Mouse (Mus musculus) yolk sac, embryonic 10.5 days (tissue): ENCODE data around the gene Trim59.
A peak's percentile ranks its signal among the peaks of the same experiment; 100 is the strongest.
"Not testable (repeated sequence)": the region's sequence is repeated elsewhere in the genome, so short reads cannot be mapped to it uniquely, and the experiment has no call there.

Source experiments
- DNase-seq: peaks from one replicate; pipeline ENCODE4 v3.0.0-alpha.2; 2017; ENCODE audit warnings: low spot score

Trim59 gene

GRCm38 (mm10) chr3:69044645-69045399, at the start of gene Trim59:
Trim59 (minus strand) TSS chr3:69044755.
- DNase-seq, result peak; percentile 92

GRCm38 (mm10) chr3:69064005-69064404, 19.4 kb upstream of the Trim59 start:
- no peak for DNase-seq

GRCm38 (mm10) chr3:69062764-69063163, 18.2 kb upstream of the Trim59 start:
- no peak for DNase-seq

GRCm38 (mm10) chr3:69060672-69061071, 16.1 kb upstream of the Trim59 start:
- DNase-seq, result no peak

- DNase-seq, result no peak
These were observed 11.3 kb upstream of the Trim59 start for GRCm38 (mm10) chr3:69055871-69056270.

- DNase-seq, result peak; percentile 50
These were observed 10.3 kb upstream of the Trim59 start for GRCm38 (mm10) chr3:69054760-69055432.

- DNase-seq, result no peak
These were observed 7.3 kb upstream of the Trim59 start for GRCm38 (mm10) chr3:69051894-69052293.

- DNase-seq, result no peak
These were observed 4.5 kb upstream of the Trim59 start for GRCm38 (mm10) chr3:69049011-69049410.

GRCm38 (mm10) chr3:69047684-69048083, 3.1 kb upstream of the Trim59 start:
- DNase-seq, result no peak

- DNase-seq, result peak; percentile 46
These were observed 2.0 kb upstream of the Trim59 start for GRCm38 (mm10) chr3:69046509-69046908.

GRCm38 (mm10) chr3:69045750-69046149, 1.2 kb upstream of the Trim59 start:
- DNase-seq, result no peak

- DNase-seq, result no peak
These were observed 797 bp upstream of the Trim59 start for GRCm38 (mm10) chr3:69045400-69045703.

GRCm38 (mm10) chr3:69044167-69044591, 376 bp downstream of the Trim59 start:
- DNase-seq, result no peak

GRCm38 (mm10) chr3:69041298-69041697, 3.3 kb downstream of the Trim59 start:
- DNase-seq, result no peak

GRCm38 (mm10) chr3:69040105-69040504, 4.5 kb downstream of the Trim59 start:
- DNase-seq, result no peak

- no peak for DNase-seq
These were observed 18.3 kb downstream of the Trim59 start for GRCm38 (mm10) chr3:69026133-69026783.

- no peak for DNase-seq
These were observed 23.8 kb downstream of the Trim59 start for GRCm38 (mm10) chr3:69020764-69021163.

GRCm38 (mm10) chr3:69020285-69020684, 24.3 kb downstream of the Trim59 start:
- no peak for DNase-seq

GRCm38 (mm10) chr3:69018635-69019034, 25.9 kb downstream of the Trim59 start:
- not testable (repeated sequence) for DNase-seq

GRCm38 (mm10) chr3:69017181-69017580, 27.4 kb downstream of the Trim59 start:
- DNase-seq, result no peak

- no peak for DNase-seq
These were observed 35.7 kb downstream of the Trim59 start for GRCm38 (mm10) chr3:69008873-69009272.

- no peak for DNase-seq
These were observed 38.3 kb downstream of the Trim59 start for GRCm38 (mm10) chr3:69006246-69006760.
